Mouse (Mus musculus): ENCODE measurements around the gene Ston2.

Ston2 gene

DNA sequence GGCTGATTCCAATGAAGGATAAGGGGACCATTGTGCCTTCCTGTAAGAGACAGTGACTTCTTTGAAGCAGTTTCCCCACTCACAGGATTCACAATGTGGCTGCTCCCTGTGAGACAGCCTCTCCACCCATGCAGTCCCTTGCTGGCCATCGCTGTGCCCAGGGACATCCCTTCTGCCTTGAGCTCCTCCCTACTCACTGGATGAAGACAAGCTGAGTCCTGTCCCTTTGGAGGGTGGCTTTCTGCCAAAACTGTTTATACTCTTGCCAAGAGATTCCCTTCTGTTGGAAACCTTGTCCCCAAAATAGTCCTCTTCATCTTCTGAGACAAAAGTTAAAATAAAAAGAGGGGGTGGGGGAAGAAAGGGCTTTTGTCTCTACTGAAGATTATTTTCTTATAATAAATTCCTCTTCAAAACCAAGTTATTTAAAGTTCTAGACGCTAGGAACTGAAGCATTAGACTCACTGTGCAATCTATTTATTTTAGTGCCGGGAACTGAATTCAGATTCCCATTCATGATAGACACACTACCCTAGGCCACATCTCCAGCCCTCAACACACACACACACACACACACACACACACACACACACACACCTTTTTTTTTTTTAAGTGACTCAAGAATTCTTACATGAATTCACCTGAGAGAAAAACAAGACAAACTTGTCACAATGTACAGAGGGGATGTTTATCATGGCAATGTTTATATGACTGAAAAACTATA, 133.6 kb downstream of the Ston2 start:
- peak; percentile 20 for DNase-seq

DNA sequence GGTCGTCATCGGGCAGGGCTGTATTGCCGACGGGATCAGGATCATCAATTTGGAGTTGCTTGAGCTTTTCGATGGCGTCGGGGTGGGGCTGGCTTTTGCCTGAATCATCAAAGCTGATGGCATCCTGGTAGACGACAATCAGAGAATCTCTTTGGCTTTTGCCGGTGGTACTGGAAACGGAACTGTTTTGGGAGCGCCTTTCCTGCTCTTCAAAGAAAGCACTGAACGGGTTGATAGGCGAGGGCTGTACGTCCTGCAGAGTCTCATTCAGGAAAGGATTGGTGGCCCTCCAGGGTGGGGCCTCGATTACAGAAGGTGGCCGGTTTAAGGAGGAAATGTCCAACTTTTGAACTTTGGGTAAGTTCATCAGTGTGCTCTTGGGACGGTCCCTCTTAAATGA, 139.8 kb downstream of the Ston2 start:
- no peak for DNase-seq

DNA sequence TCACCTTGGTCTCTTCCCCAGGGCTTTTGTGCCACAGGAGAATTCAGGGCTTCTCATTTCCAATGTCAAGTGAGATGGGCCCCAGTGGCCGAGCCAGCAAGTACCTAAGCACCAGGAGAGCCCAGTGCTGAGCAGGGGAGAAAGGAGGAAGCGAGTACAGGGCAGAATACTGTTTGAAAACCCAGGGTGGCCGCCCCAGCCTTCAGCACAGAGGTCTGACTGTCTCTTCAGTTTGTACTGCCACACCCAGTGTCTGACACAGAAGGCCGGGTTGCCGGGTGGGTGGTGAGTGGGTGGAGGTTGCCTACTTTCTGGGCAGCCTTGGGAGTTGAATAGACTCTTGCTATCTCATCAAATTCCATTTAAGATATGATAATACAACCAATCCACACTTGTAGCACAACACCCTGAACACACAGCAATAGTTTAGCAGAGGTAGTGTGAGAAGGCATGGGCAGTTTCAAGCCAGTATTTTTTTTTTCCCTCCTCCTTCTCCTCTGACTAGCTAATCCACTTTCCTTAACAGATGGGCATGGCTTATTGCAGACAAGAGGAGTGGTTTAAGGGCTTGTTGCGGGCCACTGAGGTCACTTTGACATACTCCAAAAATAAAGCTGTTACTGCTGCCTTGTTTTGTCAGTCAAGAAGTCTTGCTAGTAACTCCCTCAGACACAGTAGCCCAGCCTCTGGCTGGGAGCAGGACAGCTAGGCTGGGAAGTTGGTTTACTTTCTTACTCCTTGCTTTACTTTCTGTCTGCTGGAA, 142.6 kb downstream of the Ston2 start:
- DNase-seq, result no peak

DNA sequence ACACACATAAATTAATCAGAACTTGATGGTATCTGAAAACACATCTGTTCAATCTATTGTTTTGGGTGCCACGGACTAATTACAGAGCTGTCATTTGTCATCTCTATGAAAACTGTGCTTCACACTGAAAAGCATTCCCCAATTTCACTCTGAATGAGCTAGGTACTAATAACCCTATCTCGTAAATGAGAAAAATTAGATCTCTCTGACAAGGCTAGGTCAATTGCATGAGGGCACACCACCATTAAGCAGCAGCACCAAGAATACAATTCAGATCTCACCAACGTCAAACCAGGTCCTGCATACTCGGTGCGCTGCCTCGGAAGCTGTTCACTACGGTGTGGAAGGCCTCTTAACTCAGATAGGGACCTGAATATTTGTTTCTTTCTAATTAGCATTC, 145.0 kb downstream of the Ston2 start:
- DNase-seq, result no peak

DNA sequence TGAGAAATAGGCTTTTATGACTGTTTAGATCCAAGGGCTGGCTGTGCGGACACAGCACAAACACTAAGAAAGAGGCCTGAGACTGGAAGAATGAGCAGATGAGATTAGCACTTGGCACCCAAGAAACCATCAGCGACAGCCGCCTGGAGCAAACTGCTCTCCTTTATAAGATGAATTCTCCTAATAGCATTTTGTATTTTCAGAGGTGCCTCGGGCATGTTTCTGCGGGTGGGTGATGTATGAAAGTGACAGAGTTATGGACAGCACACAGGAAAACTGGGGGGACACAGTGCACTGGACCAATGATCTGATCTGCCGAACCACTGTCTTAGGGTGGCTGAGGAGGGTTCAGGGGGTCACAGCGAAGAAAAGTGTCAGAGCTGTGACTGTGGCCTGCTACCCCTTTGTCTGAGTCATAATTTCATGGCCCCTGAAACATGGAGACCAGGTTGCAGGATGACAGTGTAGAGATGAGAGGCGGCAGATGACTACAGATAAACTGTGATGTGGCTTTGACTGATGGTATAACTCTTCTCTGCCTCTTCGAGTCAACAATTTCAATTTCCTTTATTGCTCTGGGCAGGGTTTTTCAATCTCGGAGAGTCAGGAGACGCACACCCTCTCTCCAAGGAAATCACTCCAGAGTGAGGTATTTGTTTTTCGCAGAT, 145.6 kb downstream of the Ston2 start:
- DNase-seq, result no peak

GRCm38 (mm10) chr12:91641631-91642141, 146.5 kb downstream of the Ston2 start:
- DNase-seq, result peak; percentile 59

DNA sequence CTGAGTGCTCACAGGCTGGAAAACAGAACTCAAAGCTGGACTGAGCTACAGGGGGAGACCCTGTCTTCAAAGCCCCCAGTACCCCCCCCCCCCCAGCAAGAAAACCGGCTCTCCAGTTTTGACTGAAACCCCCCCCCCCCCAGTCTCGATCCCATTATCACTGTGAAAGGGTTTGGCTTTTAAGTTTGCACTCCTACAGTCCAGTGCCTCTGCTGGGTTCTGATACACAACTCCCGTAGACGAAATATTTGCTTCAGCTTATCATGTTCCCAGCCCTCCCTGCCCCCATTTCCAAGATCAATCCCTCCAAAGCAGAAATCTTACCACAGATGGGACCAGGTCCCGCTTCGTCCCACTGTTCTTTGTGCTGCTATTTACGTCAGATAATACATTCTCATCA, 147.1 kb downstream of the Ston2 start:
- no peak for DNase-seq

- peak; percentile 68 for DNase-seq
These were observed 147.5 kb downstream of the Ston2 start for GRCm38 (mm10) chr12:91640712-91641111.

DNA sequence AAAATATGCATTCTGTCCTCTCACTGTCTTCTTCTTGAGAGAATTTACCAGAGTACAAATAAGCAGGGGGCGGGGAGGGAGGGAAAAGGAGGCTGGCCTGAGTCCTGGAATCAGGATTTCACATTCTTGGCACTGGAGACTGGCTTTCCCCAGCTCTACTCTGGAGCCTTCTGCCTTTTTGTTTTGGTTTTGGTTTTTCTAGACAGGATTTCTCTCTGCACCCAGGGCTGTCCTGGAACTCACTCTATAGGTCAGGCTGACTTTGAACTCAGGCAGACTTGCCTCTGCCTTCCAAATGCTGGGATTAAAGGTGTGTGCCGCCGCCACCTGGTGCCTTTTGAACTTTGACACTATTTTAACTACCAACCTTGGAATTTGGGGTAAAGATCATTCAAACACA, 149.8 kb downstream of the Ston2 start:
- DNase-seq, result no peak

- no peak for DNase-seq
These were observed 150.9 kb downstream of the Ston2 start for GRCm38 (mm10) chr12:91637136-91637909.

DNA sequence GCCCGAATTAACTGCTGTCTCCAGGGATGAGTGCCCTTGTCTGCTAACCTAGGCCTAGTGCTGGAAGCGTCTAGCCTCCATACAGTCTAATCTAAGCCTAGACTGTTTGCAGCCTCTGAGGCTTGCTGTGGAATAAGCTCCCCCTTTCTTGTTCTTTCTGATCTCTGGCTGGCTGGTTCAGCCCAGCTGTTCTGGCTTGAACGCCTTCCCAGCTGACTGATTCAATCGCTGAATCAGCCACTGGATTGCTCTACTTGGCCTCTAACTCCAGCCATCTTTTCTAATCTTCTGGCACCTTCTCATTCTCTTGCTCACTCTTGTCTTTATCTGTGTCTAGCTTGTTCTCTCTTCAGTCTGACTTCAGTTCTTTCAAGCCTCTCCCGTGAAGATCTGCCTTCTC, 161.7 kb downstream of the Ston2 start:
- no peak for DNase-seq

- no peak for DNase-seq
These were observed 163.2 kb downstream of the Ston2 start for GRCm38 (mm10) chr12:91625013-91625412.

GRCm38 (mm10) chr12:91609425-91609824, 178.8 kb downstream of the Ston2 start:
- DNase-seq, result no peak

- no peak for DNase-seq
These were observed 180.5 kb downstream of the Ston2 start for GRCm38 (mm10) chr12:91607678-91608077.

DNA sequence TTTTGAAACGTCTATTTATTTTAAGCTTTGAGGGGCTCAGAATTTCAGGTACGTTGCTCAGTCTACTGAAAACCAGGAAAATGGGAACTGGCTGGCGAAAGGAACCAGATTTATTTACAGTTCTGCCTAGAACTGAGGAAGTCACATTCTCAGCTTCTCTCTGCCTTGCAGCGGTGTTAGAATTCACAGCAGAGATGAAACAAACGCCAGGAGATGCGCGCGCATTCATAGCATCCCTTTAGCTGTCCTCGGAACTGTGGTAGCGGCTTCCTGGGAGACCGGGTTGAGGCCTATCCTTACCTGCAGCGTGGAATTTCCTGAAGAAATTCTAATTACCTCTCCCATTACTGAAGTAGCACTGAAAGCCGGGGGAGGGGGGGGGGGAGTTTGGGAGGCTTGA, 181.5 kb downstream of the Ston2 start:
- peak; percentile 21 for DNase-seq

GRCm38 (mm10) chr12:91604600-91604999, 183.6 kb downstream of the Ston2 start:
- no peak for DNase-seq

- DNase-seq, result no peak
These were observed 196.1 kb downstream of the Ston2 start for GRCm38 (mm10) chr12:91592128-91592527.

GRCm38 (mm10) chr12:91591191-91591590, 197.0 kb downstream of the Ston2 start:
- DNase-seq, result no peak

- no peak for DNase-seq
These were observed 197.5 kb downstream of the Ston2 start for GRCm38 (mm10) chr12:91590716-91591115.

GRCm38 (mm10) chr12:91589847-91590690, 198.1 kb downstream of the Ston2 start, which contains the start of gene Gtf2a1:
TSS of gene Gtf2a1 (minus strand) at chr12:91590487.
- peak; percentile 94 for DNase-seq

- DNase-seq, result no peak
These were observed 198.7 kb downstream of the Ston2 start for GRCm38 (mm10) chr12:91589542-91589846.
